Mouse (Mus musculus) C2C12 (cell line): ENCODE measurements around the gene Mcm10.

Experiments used
- CTCF ChIP-seq: IDR thresholded peaks from one replicate; pipeline ENCODE4 v1.5.1; 2011; ENCODE audit not compliant: control insufficient read depth, insufficient read depth, insufficient read length
- FOSL1 ChIP-seq: IDR thresholded peaks from one replicate; pipeline ENCODE4 v1.8.0; 2011; ENCODE audit warnings: mild to moderate bottlenecking, low read length; ENCODE audit not compliant: poor library complexity, insufficient read depth, severe bottlenecking
- MAX ChIP-seq: IDR thresholded peaks from one replicate; pipeline ENCODE4 v1.6.1; 2011; ENCODE audit warnings: mild to moderate bottlenecking, control low read depth
- MYOD1 ChIP-seq: IDR thresholded peaks from one replicate; pipeline ENCODE4 v1.6.1; 2011; ENCODE audit warnings: low read depth; ENCODE audit not compliant: control insufficient read depth, insufficient read length
- USF1 ChIP-seq: IDR thresholded peaks from one replicate; pipeline ENCODE4 v1.6.1; 2011; ENCODE audit warnings: low read depth, mild to moderate bottlenecking, control low read depth, moderate library complexity

DNA sequence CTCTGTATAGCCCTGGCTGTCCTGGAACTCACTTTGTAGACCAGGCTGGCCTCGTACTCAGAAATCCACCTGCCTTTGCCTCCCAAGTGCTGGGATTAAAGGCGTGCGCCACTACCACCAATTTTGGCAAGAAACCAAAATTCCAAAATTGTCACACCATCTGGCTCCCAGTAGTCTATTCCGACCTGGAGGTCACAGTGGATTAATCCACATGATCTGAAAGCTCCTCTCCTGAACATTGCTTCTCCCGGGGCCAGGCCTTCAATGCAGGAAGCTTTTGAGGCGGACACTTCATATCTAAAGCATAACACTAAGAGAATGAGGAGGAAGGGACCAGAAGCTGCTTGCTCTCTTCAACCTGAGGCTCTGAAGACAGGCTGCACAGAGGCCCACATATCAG is 2.9 kb upstream of the Mcm10 start:
- TF ChIP-seq FOSL1 (no peak), CTCF (no peak), USF1 (no peak), MAX (no peak), MYOD1 (no peak)
